Mouse (Mus musculus): ENCODE data around the gene Plcb3.

The Plcb3 gene

GRCm38 (mm10) chr19:6991166-6991565, 14.9 kb upstream of the Plcb3 start:
- DNase-seq (ENCODE audit: inconsistent age in 2 of 2, low spot score in 1 of 2) = peak; percentile 10 to 42

- peak; percentile 8 to 33 for DNase-seq (ENCODE audit: inconsistent age in 2 of 2, low spot score in 1 of 2)
Observed at GRCm38 (mm10) chr19:6990712-6991111, 14.4 kb upstream of the Plcb3 start.

GRCm38 (mm10) chr19:6989251-6989650, 13.0 kb upstream of the Plcb3 start:
- peak; percentile 19 to 43 for DNase-seq (ENCODE audit: inconsistent age in 2 of 2, low spot score in 1 of 2)

GRCm38 (mm10) chr19:6987904-6988285, 11.6 kb upstream of the Plcb3 start:
- no peak for DNase-seq (ENCODE audit: inconsistent age in 2 of 2, low spot score in 1 of 2)

- DNase-seq (ENCODE audit: inconsistent age in 2 of 2, low spot score in 1 of 2) = peak; percentile 85 to 94
Observed at GRCm38 (mm10) chr19:6987061-6987903, 11.0 kb upstream of the Plcb3 start, which contains the start of gene Vegfb. Gene Vegfb, minus strand, starts transcription at chr19:6987651.

- peak in 1 of 2 experiments; percentile 54 for DNase-seq (ENCODE audit: inconsistent age in 2 of 2, low spot score in 1 of 2)
Observed at GRCm38 (mm10) chr19:6985951-6986708, 9.9 kb upstream of the Plcb3 start.

GRCm38 (mm10) chr19:6985300-6985699, 9.0 kb upstream of the Plcb3 start:
- no peak for DNase-seq (ENCODE audit: inconsistent age in 2 of 2, low spot score in 1 of 2)

- no peak for DNase-seq (ENCODE audit: inconsistent age in 2 of 2, low spot score in 1 of 2)
Observed at GRCm38 (mm10) chr19:6983621-6984020, 7.4 kb upstream of the Plcb3 start.

GRCm38 (mm10) chr19:6981465-6981864, 5.2 kb upstream of the Plcb3 start:
- peak in 1 of 2 experiments; percentile 65 for DNase-seq (ENCODE audit: inconsistent age in 2 of 2, low spot score in 1 of 2)

GRCm38 (mm10) chr19:6980381-6981093, 4.3 kb upstream of the Plcb3 start, which contains the start of gene Fkbp2:
Gene Fkbp2, minus strand, starts transcription at chr19:6980501.
- DNase-seq (ENCODE audit: inconsistent age in 2 of 2, low spot score in 1 of 2) = peak; percentile 99 to 100

GRCm38 (mm10) chr19:6979486-6980380, 3.5 kb upstream of the Plcb3 start:
- DNase-seq (ENCODE audit: inconsistent age in 2 of 2, low spot score in 1 of 2) = peak; percentile 100

- peak in 1 of 2 experiments; percentile 78 for DNase-seq (ENCODE audit: inconsistent age in 2 of 2, low spot score in 1 of 2)
Observed at GRCm38 (mm10) chr19:6979001-6979479, 2.8 kb upstream of the Plcb3 start.

GRCm38 (mm10) chr19:6978639-6978974, 2.3 kb upstream of the Plcb3 start:
- no peak for DNase-seq (ENCODE audit: inconsistent age in 2 of 2, low spot score in 1 of 2)

- peak in 1 of 2 experiments; percentile 70 for DNase-seq (ENCODE audit: inconsistent age in 2 of 2, low spot score in 1 of 2)
Observed at GRCm38 (mm10) chr19:6977759-6978638, 1.7 kb upstream of the Plcb3 start.

- DNase-seq (ENCODE audit: inconsistent age in 2 of 2, low spot score in 1 of 2) = peak; percentile 86 to 95
Observed at GRCm38 (mm10) chr19:6974211-6975205, 1.8 kb downstream of the Plcb3 start, which contains the start of gene Ppp1r14b. Gene Ppp1r14b, plus strand, starts transcription at chr19:6974968.

- no peak for DNase-seq (ENCODE audit: inconsistent age in 2 of 2, low spot score in 1 of 2)
Observed at GRCm38 (mm10) chr19:6973581-6974190, 2.6 kb downstream of the Plcb3 start.

- peak in 1 of 2 experiments; percentile 59 for DNase-seq (ENCODE audit: inconsistent age in 2 of 2, low spot score in 1 of 2)
Observed at GRCm38 (mm10) chr19:6972247-6972917, 3.9 kb downstream of the Plcb3 start.

All from adrenal gland, adult (tissue).